Mouse (Mus musculus): ENCODE data around the gene Dnase1l2.
"Not testable (repeated sequence)": the region's sequence is repeated elsewhere in the genome, so short reads cannot be mapped to it uniquely, and the experiment has no call there.

The Dnase1l2 gene

GRCm38 (mm10) chr17:24472512-24472911 is 29.6 kb upstream of the Dnase1l2 start:
- ATAC-seq (ENCODE audit: low TSS enrichment): no peak

GRCm38 (mm10) chr17:24470701-24471527 is 28.0 kb upstream of the Dnase1l2 start:
- ATAC-seq (ENCODE audit: low TSS enrichment): peak; percentile 10; the same call in 1 of the 2 replicates

GRCm38 (mm10) chr17:24469910-24470602 is 27.2 kb upstream of the Dnase1l2 start, which contains the start of the genes E4f1 and Pgp:
E4f1 (minus strand) TSS chr17:24470313.
Pgp (plus strand) TSS chr17:24470392.
- peak; percentile 90 for ATAC-seq (ENCODE audit: low TSS enrichment)

GRCm38 (mm10) chr17:24469336-24469909 is 26.5 kb upstream of the Dnase1l2 start:
- no peak for ATAC-seq (ENCODE audit: low TSS enrichment)

GRCm38 (mm10) chr17:24468636-24469246 is 25.8 kb upstream of the Dnase1l2 start:
- no peak for ATAC-seq (ENCODE audit: low TSS enrichment)

GRCm38 (mm10) chr17:24463374-24464133 is 20.6 kb upstream of the Dnase1l2 start:
- ATAC-seq (ENCODE audit: low TSS enrichment): no peak

GRCm38 (mm10) chr17:24462932-24463331 is 20.0 kb upstream of the Dnase1l2 start:
- no peak for ATAC-seq (ENCODE audit: low TSS enrichment)

- no peak for ATAC-seq (ENCODE audit: low TSS enrichment)
Observed at GRCm38 (mm10) chr17:24461580-24461979, 18.7 kb upstream of the Dnase1l2 start.

- not testable (repeated sequence) for ATAC-seq (ENCODE audit: low TSS enrichment)
Observed at GRCm38 (mm10) chr17:24455523-24456206, 12.8 kb upstream of the Dnase1l2 start.

- ATAC-seq (ENCODE audit: low TSS enrichment): peak; percentile 96
Observed at GRCm38 (mm10) chr17:24454756-24455522, 12.0 kb upstream of the Dnase1l2 start.

GRCm38 (mm10) chr17:24454218-24454755 is 11.4 kb upstream of the Dnase1l2 start:
- ATAC-seq (ENCODE audit: low TSS enrichment): no peak

- no peak for ATAC-seq (ENCODE audit: low TSS enrichment)
Observed at GRCm38 (mm10) chr17:24453372-24453771, 10.5 kb upstream of the Dnase1l2 start.

- no peak for ATAC-seq (ENCODE audit: low TSS enrichment)
Observed at GRCm38 (mm10) chr17:24451220-24451619, 8.3 kb upstream of the Dnase1l2 start.

- ATAC-seq (ENCODE audit: low TSS enrichment): no peak
Observed at GRCm38 (mm10) chr17:24449507-24449906, 6.6 kb upstream of the Dnase1l2 start.

GRCm38 (mm10) chr17:24446590-24446989 is 3.7 kb upstream of the Dnase1l2 start:
- no peak for ATAC-seq (ENCODE audit: low TSS enrichment)

GRCm38 (mm10) chr17:24443409-24443808 is 504 bp upstream of the Dnase1l2 start:
- peak; percentile 44; the same call in 1 of the 2 replicates for ATAC-seq (ENCODE audit: low TSS enrichment)

GRCm38 (mm10) chr17:24442107-24442506 is 798 bp downstream of the Dnase1l2 start:
- no peak for ATAC-seq (ENCODE audit: low TSS enrichment)

GRCm38 (mm10) chr17:24441148-24441547 is 1.8 kb downstream of the Dnase1l2 start:
- no peak for ATAC-seq (ENCODE audit: low TSS enrichment)

GRCm38 (mm10) chr17:24440377-24440776 is 2.5 kb downstream of the Dnase1l2 start:
- no peak for ATAC-seq (ENCODE audit: low TSS enrichment)

GRCm38 (mm10) chr17:24437016-24437415 is 5.9 kb downstream of the Dnase1l2 start:
- peak; percentile 55; the same call in 1 of the 2 replicates for ATAC-seq (ENCODE audit: low TSS enrichment)
